Mouse (Mus musculus) ES-Bruce4 (cell line): Measurements from ENCODE around the gene Rpl23. TPM values are rescaled to one million over a fixed set of nuclear protein-coding genes. Genes with fewer than 3 reads are reported as not detected.
A peak's percentile ranks its signal among the peaks of the same experiment; 100 is the strongest.

ENCODE experiments used
- H3K27ac ChIP-seq: 2 replicates; pipeline ENCODE4 v1.5.1; 2012; ENCODE audit warnings: low read length, inconsistent platforms; ENCODE audit not compliant: insufficient read depth
- H3K27me3 ChIP-seq: 2 replicates; pipeline ENCODE4 v1.6.1; 2012; ENCODE audit warnings: mild to moderate bottlenecking, low read length, inconsistent platforms; ENCODE audit not compliant: control insufficient read depth, poor library complexity, insufficient read depth, severe bottlenecking
- H3K36me3 ChIP-seq: 2 replicates; pipeline ENCODE4 v1.6.1; 2012; ENCODE audit warnings: inconsistent platforms, mild to moderate bottlenecking, low read length, moderate library complexity; ENCODE audit not compliant: control insufficient read depth, poor library complexity, insufficient read depth, severe bottlenecking
- H3K4me1 ChIP-seq: one replicate; pipeline ENCODE4 v1.8.1; 2011; ENCODE audit warnings: low read length; ENCODE audit not compliant: control insufficient read depth, insufficient read depth
- H3K4me3 ChIP-seq: 2 replicates; pipeline ENCODE4 v1.5.1; 2011; ENCODE audit warnings: low read depth, mild to moderate bottlenecking, low read length
- H3K9ac ChIP-seq: 2 replicates; pipeline ENCODE4 v1.6.1; 2012; ENCODE audit warnings: low read depth, mild to moderate bottlenecking, inconsistent platforms; ENCODE audit not compliant: poor library complexity, severe bottlenecking
- H3K9me3 ChIP-seq: replicated peaks from 2 replicates; pipeline ENCODE4 v1.6.1; 2012; ENCODE audit warnings: mild to moderate bottlenecking, low read length, inconsistent platforms; ENCODE audit not compliant: control insufficient read depth, poor library complexity, insufficient read depth, severe bottlenecking
- CTCF ChIP-seq: IDR thresholded peaks from one replicate; pipeline ENCODE4 v1.8.1; 2011; ENCODE audit warnings: low read depth, low read length
- EP300 ChIP-seq: IDR thresholded peaks from 2 replicates; pipeline ENCODE4 v1.6.1; 2011; ENCODE audit warnings: low read depth, low read length; ENCODE audit not compliant: insufficient read depth
- POLR2A ChIP-seq: IDR thresholded peaks from one replicate; pipeline ENCODE4 v1.8.1; 2011; ENCODE audit warnings: low read length; ENCODE audit not compliant: insufficient read depth
- polyA plus RNA-seq: library from polyadenylated mRNA; stranded (reverse); fragments of >200 nt; gene quantifications from 2 replicates; pipeline ENCODE4 v1.2.4, GENCODE M21; 2011; ENCODE audit warnings: low read depth; ENCODE audit not compliant: missing spikeins, insufficient read depth, insufficient read length

Gene Rpl23
- polyA plus RNA-seq, 1 experiment = 842 TPM

- TF ChIP-seq POLR2A = no peak
- TF ChIP-seq CTCF = no peak
- no peak for TF ChIP-seq EP300
- Histone ChIP-seq H3K27ac (no peak overlapping the region), H3K27me3 (no peaks in the 10 kb centered on the region), H3K9ac (no peak overlapping the region), H3K36me3 (peaks cover 18% of the 10 kb centered on the region), H3K4me1 (peaks cover 1% of the 10 kb centered on the region), H3K4me3 (no peak overlapping the region), H3K9me3 (no peaks in the 10 kb centered on the region)
Measured at GRCm38 (mm10) chr11:97758942-97759341, 23.3 kb downstream of the Rpl23 start.

GRCm38 (mm10) chr11:97758125-97758524 lies 24.1 kb downstream of the Rpl23 start:
- Histone ChIP-seq H3K27me3 (no peaks in the 10 kb centered on the region), H3K9ac (no peak overlapping the region), H3K36me3 (peaks cover 23% of the 10 kb centered on the region), H3K4me1 (no peaks in the 10 kb centered on the region), H3K9me3 (no peaks in the 10 kb centered on the region), H3K27ac (no peak overlapping the region), H3K4me3 (no peak overlapping the region)
- no peak for TF ChIP-seq EP300
- TF ChIP-seq CTCF = no peak
- no peak for TF ChIP-seq POLR2A

- Histone ChIP-seq H3K36me3 (peaks cover 40% of the 10 kb centered on the region), H3K9me3 (no peaks in the 10 kb centered on the region), H3K9ac (no peak overlapping the region), H3K27ac (no peak overlapping the region), H3K4me3 (no peak overlapping the region), H3K27me3 (no peaks in the 10 kb centered on the region), H3K4me1 (no peaks in the 10 kb centered on the region)
- no peak for TF ChIP-seq POLR2A
- no peak for TF ChIP-seq CTCF
- TF ChIP-seq EP300 = no peak
Measured at GRCm38 (mm10) chr11:97753277-97753676, 29.0 kb downstream of the Rpl23 start.

GRCm38 (mm10) chr11:97748496-97748895 lies 33.7 kb downstream of the Rpl23 start:
- H3K27me3 ChIP-seq = no peaks in the 10 kb centered on the region
- H3K36me3 ChIP-seq = peaks cover 33% of the 10 kb centered on the region
- no peak overlapping the region for H3K27ac ChIP-seq
- H3K9me3 ChIP-seq = no peaks in the 10 kb centered on the region
- no peak overlapping the region for H3K4me3 ChIP-seq
- no peak for TF ChIP-seq CTCF
- TF ChIP-seq POLR2A = no peak
- TF ChIP-seq EP300 = no peak
- no peaks in the 10 kb centered on the region for H3K4me1 ChIP-seq
- H3K9ac ChIP-seq = no peak overlapping the region

- Histone ChIP-seq H3K9me3 (no peaks in the 10 kb centered on the region), H3K27me3 (no peaks in the 10 kb centered on the region), H3K4me1 (no peaks in the 10 kb centered on the region), H3K36me3 (peaks cover 26% of the 10 kb centered on the region), H3K27ac (no peak overlapping the region), H3K4me3 (no peak overlapping the region), H3K9ac (no peak overlapping the region)
- TF ChIP-seq CTCF (no peak), POLR2A (no peak), EP300 (no peak)
Measured at GRCm38 (mm10) chr11:97747773-97748172, 34.5 kb downstream of the Rpl23 start.

- Histone ChIP-seq H3K27ac (no peak overlapping the region), H3K9me3 (no peaks in the 10 kb centered on the region), H3K9ac (peak overlapping the region; percentile 96; the same call in 1 of the 2 replicates), H3K27me3 (no peaks in the 10 kb centered on the region), H3K4me3 (peak overlapping the region; percentile 20; the same call in 1 of the 2 replicates), H3K36me3 (peaks cover 10% of the 10 kb centered on the region), H3K4me1 (peaks cover 3% of the 10 kb centered on the region)
- TF ChIP-seq EP300 (no peak), CTCF (no peak), POLR2A (no peak)
Measured at GRCm38 (mm10) chr11:97745331-97745721, 36.9 kb downstream of the Rpl23 start.
